Mouse (Mus musculus) thymus, adult 18-20 months (tissue): ENCODE measurements at regions not wholly inside any gene's neighbourhood (a gene's known extent, or its start where the extent isn't known, plus 50 kb on each side); places are given as distances from the start of the nearest gene placed in this dataset.

Experiments
- DNase-seq, 2 experiments: peaks; one replicate each; pipeline ENCODE4 v3.0.0; 2022; ENCODE audit warnings: mixed read lengths in 2 of 2

- DNase-seq: peak; percentile 28 to 48
Observed at GRCm38 (mm10) chr3:121104571-121105407, 66.7 kb downstream of the Rwdd3 start.

GRCm38 (mm10) chr3:121102871-121103270 is 68.6 kb downstream of the Rwdd3 start:
- no peak for DNase-seq

GRCm38 (mm10) chr3:121102120-121102519 is 69.4 kb downstream of the Rwdd3 start:
- no peak for DNase-seq

GRCm38 (mm10) chr3:121100211-121100860 is 71.2 kb downstream of the Rwdd3 start:
- no peak for DNase-seq

- no peak for DNase-seq
Observed at GRCm38 (mm10) chr3:121093509-121093908, 78.0 kb downstream of the Rwdd3 start.

- no peak for DNase-seq
Observed at GRCm38 (mm10) chr3:121088724-121089123, 82.8 kb downstream of the Rwdd3 start.

DNA sequence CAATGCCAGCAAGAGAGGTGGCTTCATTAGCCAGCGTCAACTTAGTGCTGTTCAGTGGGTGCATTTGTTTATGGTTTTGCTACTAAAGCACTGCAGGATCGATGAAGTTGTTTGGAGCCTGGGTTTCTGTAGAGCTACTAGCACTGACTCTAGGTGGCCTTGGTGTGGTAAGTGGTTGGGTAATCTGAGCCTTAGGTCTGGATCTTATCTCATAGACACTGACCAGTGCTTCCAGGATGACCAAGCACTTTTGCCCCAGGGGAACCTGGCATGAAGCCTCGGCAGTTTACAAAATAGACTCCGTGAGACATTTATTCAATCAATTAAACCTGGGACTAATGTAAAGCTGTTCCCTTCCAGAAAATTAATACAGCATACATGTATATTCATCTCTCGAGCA is 102.8 kb downstream of the Rwdd3 start:
- no peak for DNase-seq

GRCm38 (mm10) chr3:121035904-121036549 is 135.5 kb downstream of the Rwdd3 start:
- no peak for DNase-seq

- no peak for DNase-seq
Observed at GRCm38 (mm10) chr3:121025546-121026157, 145.8 kb downstream of the Rwdd3 start.

GRCm38 (mm10) chr3:121024810-121025209 is 146.7 kb downstream of the Rwdd3 start:
- DNase-seq: no peak

- no peak for DNase-seq
Observed at GRCm38 (mm10) chr3:121021126-121021848, 150.2 kb downstream of the Rwdd3 start.

DNA sequence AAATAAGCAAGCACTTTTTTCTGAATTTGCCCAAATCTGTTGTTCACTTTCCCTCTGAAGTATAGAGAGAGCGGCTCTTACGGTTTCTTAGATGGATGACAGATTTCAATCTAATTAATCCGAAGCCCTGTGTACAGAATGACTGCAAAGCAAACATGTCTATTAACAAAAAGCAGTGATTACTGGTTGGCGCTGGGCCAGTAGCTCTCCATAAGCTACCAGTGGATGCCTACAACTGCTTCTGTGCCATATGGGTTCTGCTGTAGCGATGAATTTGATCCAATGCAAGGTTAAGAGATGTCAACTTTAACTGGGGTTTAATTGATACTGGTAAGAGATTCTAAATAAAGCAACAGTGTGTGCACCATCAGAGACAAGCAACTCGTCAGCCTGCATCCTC is 162.3 kb downstream of the Rwdd3 start:
- DNase-seq: no peak

GRCm38 (mm10) chr3:120983556-120984270 is 187.8 kb downstream of the Rwdd3 start:
- DNase-seq: no peak

DNA sequence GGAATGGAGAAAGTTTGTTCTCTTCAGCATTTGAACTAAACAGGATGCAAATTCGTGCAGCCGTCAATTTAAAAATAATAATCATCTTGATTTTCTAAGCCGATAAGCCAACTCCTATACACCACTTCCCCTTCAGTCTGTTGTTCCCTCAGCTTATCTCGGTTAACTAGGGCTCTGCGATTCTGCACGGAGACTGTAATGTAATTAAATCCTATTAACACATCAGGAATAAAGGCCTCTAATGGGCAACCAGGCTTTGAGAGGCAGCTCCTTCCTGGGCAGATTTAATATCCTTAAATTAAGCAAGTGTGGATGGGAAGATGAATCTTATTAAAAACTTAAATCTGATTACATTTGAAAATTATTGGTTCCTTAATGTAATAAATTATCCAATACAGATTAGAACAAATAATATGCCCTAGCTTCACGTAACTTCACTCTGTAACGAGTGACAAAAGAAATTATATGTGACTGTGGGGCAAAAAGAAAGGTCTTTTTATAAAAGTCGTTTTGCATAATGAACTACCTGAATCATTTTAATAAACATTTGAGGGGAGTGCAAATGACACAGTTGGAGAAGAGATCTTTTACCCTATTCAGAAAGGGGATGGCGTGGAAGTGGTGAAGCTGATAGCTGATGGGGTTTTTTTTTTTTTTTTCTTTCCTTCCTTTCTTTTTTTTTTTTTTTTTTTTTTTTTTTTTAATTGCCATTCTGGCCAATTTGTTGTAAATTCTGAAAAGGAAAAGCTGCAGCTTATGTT is 188.5 kb downstream of the Rwdd3 start:
- no peak for DNase-seq

- no peak for DNase-seq
Observed at GRCm38 (mm10) chr3:120982218-120982617, 189.3 kb downstream of the Rwdd3 start.

DNA sequence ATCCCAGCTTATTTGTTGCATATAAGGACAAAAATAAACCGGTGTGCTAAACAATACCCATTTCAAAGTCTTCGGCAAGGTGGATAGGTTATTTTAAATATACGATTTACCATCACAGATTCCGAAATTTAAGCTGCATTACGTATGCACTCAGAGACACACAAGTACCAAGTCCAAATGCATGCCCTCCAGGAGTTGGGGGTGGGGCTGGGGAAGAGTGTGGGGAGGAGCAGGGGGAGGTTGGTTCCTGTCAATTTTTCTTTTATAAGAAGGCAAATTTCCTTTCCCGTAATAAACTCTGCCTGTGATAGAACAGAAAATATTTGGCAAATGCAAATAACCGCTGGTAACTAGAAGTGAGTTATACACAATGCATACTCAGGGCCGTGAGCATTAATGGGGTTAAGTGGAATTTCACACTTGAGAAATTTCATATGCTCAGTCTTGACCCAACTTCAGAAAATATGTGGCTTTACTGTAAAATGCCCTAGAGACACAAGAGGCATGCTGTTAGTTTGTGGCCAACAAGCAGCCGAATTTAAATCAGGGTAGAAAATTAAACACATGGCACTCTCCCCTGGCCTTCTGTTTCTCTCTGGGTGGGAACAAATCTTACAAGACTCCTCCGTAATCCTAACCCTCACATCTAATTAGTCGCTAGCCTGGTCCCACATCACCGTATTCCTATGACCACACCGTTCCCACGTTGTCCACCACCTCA is 200.6 kb downstream of the Rwdd3 start:
- DNase-seq: no peak

- no peak for DNase-seq
Observed at GRCm38 (mm10) chr3:120946906-120947305, 224.6 kb downstream of the Rwdd3 start.

DNA sequence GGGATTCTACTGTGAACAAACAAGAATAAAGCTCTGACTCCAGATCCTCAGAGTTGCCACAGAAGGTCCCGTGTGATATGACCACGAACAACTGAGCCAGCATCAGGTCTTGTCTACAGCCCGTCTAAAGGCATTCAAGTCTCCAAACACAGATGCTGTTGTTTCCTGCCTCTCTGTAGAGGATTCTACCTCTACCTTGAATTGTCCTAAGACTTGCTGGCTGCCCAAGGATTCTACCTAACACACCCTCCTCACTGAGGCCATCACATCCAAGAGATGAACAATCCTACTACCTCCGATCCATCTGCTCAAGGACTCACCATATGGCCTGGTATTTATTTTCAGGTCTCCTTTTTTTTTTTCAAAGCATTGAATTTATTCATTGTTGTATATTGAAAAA is 237.1 kb downstream of the Rwdd3 start:
- no peak for DNase-seq

DNA sequence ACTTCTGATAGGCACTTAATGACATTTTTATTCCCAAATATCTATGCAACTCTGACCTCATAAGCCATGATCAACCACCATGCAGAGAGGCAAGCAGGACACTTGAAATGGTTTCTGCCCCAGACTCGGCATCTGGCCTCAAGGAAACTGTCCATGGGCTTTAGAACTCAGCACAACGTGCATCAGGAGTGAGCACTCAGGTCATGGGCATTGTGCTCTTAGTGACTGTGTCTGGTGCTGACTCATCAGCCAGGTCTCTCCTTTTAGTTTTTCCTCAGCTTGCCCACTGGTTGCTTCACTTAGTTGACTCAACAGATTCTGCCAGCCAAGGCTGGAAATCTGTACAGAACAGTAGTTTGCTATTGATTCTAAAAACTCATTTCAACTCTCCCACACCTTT is 251.1 kb downstream of the Rwdd3 start:
- no peak for DNase-seq

- DNase-seq: no peak
Observed at GRCm38 (mm10) chr3:120898931-120899330, 272.6 kb downstream of the Rwdd3 start.

DNA sequence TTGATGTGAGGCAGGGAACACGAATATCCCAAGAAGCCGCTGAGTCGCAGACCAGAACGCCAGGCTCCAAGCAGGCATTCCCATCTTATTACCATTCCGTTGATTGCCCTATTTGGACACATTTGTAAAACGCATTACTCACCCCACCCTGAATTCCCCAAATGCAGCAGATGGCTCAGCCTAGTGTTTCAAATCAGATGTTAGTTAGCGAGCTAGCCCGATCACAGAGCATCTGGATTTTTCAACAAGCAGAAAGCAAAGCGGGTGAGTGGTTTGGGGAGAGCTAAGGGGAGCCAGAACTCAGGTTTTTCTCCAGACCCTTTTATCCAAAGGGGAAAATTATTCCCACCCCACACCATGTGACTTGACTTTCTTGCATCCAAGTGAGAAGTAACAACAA is 273.2 kb downstream of the Rwdd3 start:
- no peak for DNase-seq
